Mouse (Mus musculus) thymus, adult 2 months (tissue): ENCODE measurements around the gene Vwa1.
A peak's percentile ranks its signal among the peaks of the same experiment; 100 is the strongest.

Experiments used
- CTCF ChIP-seq: fragments of 200-500 bp; IDR thresholded peaks from 2 replicates; pipeline ENCODE4 v1.5.1; 2012; ENCODE audit warnings: mild to moderate bottlenecking, control low read depth, low read length, moderate library complexity, borderline replicate concordance; ENCODE audit not compliant: control insufficient read depth, poor library complexity, insufficient read depth; ENCODE audit errors: extremely low read depth
- POLR2A ChIP-seq: fragments of 200-500 bp; IDR thresholded peaks from 2 replicates; pipeline ENCODE4 v1.6.1; 2012; ENCODE audit warnings: mild to moderate bottlenecking, low read length, control low read depth, moderate library complexity; ENCODE audit not compliant: control insufficient read depth, poor library complexity, insufficient read depth; ENCODE audit errors: extremely low read depth

- TF ChIP-seq POLR2A (peak; percentile 50), CTCF (no peak; the same call in 1 of the 2 replicates)
Measured at GRCm38 (mm10) chr4:155760613-155761355, 13.7 kb downstream of the Vwa1 start, which contains the start of gene Atad3a.
